Mouse (Mus musculus): ENCODE measurements around the gene Arhgap45.

Arhgap45 gene

GRCm38 (mm10) chr10:80016931-80017330, 478 bp downstream of the Arhgap45 start:
- peak in 1 of 2 experiments; percentile 39 for DNase-seq

- peak; percentile 89 to 94 for DNase-seq
Observed at GRCm38 (mm10) chr10:80017361-80017760, 908 bp downstream of the Arhgap45 start.

GRCm38 (mm10) chr10:80017771-80018170, 1.3 kb downstream of the Arhgap45 start:
- no peak for DNase-seq

- DNase-seq, result peak; percentile 60 to 63
Observed at GRCm38 (mm10) chr10:80018739-80019297, 2.4 kb downstream of the Arhgap45 start.

GRCm38 (mm10) chr10:80019471-80020131, 3.1 kb downstream of the Arhgap45 start:
- no peak for DNase-seq

- DNase-seq, result no peak
Observed at GRCm38 (mm10) chr10:80020191-80020590, 3.7 kb downstream of the Arhgap45 start.

GRCm38 (mm10) chr10:80020603-80021319, 4.3 kb downstream of the Arhgap45 start:
- DNase-seq, result no peak

- no peak for DNase-seq
Observed at GRCm38 (mm10) chr10:80021320-80021641, 4.8 kb downstream of the Arhgap45 start.

- DNase-seq, result no peak
Observed at GRCm38 (mm10) chr10:80022164-80022563, 5.7 kb downstream of the Arhgap45 start.

GRCm38 (mm10) chr10:80022806-80023205, 6.4 kb downstream of the Arhgap45 start:
- no peak for DNase-seq

GRCm38 (mm10) chr10:80023758-80024157, 7.3 kb downstream of the Arhgap45 start:
- no peak for DNase-seq

- peak; percentile 62 to 71 for DNase-seq
Observed at GRCm38 (mm10) chr10:80024229-80025043, 8.0 kb downstream of the Arhgap45 start.

- DNase-seq, result no peak
Observed at GRCm38 (mm10) chr10:80025044-80025347, 8.5 kb downstream of the Arhgap45 start.

- no peak for DNase-seq
Observed at GRCm38 (mm10) chr10:80025463-80025862, 9.0 kb downstream of the Arhgap45 start.

- DNase-seq, result peak in 1 of 2 experiments; percentile 48
Observed at GRCm38 (mm10) chr10:80025889-80026288, 9.4 kb downstream of the Arhgap45 start.

GRCm38 (mm10) chr10:80027681-80028520, 11.4 kb downstream of the Arhgap45 start:
- no peak for DNase-seq

GRCm38 (mm10) chr10:80028521-80028846, 12.0 kb downstream of the Arhgap45 start:
- no peak for DNase-seq

- no peak for DNase-seq
Observed at GRCm38 (mm10) chr10:80030191-80030590, 13.7 kb downstream of the Arhgap45 start.

GRCm38 (mm10) chr10:80030736-80031135, 14.3 kb downstream of the Arhgap45 start:
- DNase-seq, result no peak

- DNase-seq, result peak; percentile 77 to 83
Observed at GRCm38 (mm10) chr10:80032799-80033480, 16.5 kb downstream of the Arhgap45 start.

- DNase-seq, result peak in 1 of 2 experiments; percentile 29
Observed at GRCm38 (mm10) chr10:80033511-80034391, 17.3 kb downstream of the Arhgap45 start.
